Mouse (Mus musculus) kidney, embryonic 15.5 days (tissue): ENCODE data around the gene Dap. TPM values are rescaled to one million over a fixed set of nuclear protein-coding genes. Genes with fewer than 3 reads are reported as not detected.
A peak's percentile ranks its signal among the peaks of the same experiment; 100 is the strongest.

Experiments
- ATAC-seq: fragments of 200-750 bp; cut with Nextera tagmentation; replicated peaks from 2 replicates; pipeline ENCODE4 v1.8.0; 2017; ENCODE audit warnings: moderate TSS enrichment; ENCODE audit not compliant: low FRiP score
- H3K27ac ChIP-seq: fragments of 300-500 bp; sonication (generic); 2 replicates; pipeline ENCODE4 v1.5.1; 2015; ENCODE audit warnings: mild to moderate bottlenecking, inconsistent platforms
- H3K27me3 ChIP-seq: fragments of 300-500 bp; sonication (generic); 2 replicates; pipeline ENCODE4 v1.6.1; 2015; ENCODE audit warnings: inconsistent platforms
- H3K36me3 ChIP-seq: fragments of 300-500 bp; sonication (generic); 2 replicates; pipeline ENCODE4 v1.6.1; 2015; ENCODE audit warnings: inconsistent platforms
- H3K4me1 ChIP-seq: fragments of 300-500 bp; sonication (generic); 2 replicates; pipeline ENCODE4 v1.6.1; 2015; ENCODE audit warnings: inconsistent platforms
- H3K4me2 ChIP-seq: fragments of 300-500 bp; sonication (generic); 2 replicates; pipeline ENCODE4 v1.6.1; 2015; ENCODE audit warnings: moderate library complexity, mild to moderate bottlenecking, inconsistent platforms
- H3K4me3 ChIP-seq: fragments of 300-500 bp; sonication (generic); replicated peaks from 2 replicates; pipeline ENCODE4 v1.5.1; 2015; ENCODE audit warnings: mild to moderate bottlenecking, inconsistent platforms
- H3K9ac ChIP-seq: fragments of 300-500 bp; sonication (generic); 2 replicates; pipeline ENCODE4 v1.6.1; 2015; ENCODE audit warnings: mild to moderate bottlenecking, inconsistent platforms
- H3K9me3 ChIP-seq: fragments of 300-500 bp; sonication (generic); replicated peaks from 2 replicates; pipeline ENCODE4 v1.6.1; 2016; ENCODE audit warnings: inconsistent platforms
- WGBS: fragments of 180-500 bp; shearing (Covaris S2); methylation state at CpG from one replicate; pipeline ENCODE4 v1.1.7; 2015; ENCODE audit warnings: mixed read lengths; 5-methylcytosine and 5-hydroxymethylcytosine counted together
- polyA plus RNA-seq: library from polyadenylated mRNA; unstranded; fragments of >200 nt; fragmentation: Nextera tagmentation; extraction: Ambion mirVana; gene quantifications from 2 replicates; pipeline ENCODE4 v1.2.1, GENCODE M21; 2015

Gene Dap
- polyA plus RNA-seq, 1 experiment from 2014 or later: 86.3 TPM

- ATAC-seq: no peak
- WGBS: 90% methylated on average over 4 of the region's 4 CpGs
Measured at GRCm38 (mm10) chr15:31269558-31269957, 45.4 kb downstream of the Dap start.

DNA sequence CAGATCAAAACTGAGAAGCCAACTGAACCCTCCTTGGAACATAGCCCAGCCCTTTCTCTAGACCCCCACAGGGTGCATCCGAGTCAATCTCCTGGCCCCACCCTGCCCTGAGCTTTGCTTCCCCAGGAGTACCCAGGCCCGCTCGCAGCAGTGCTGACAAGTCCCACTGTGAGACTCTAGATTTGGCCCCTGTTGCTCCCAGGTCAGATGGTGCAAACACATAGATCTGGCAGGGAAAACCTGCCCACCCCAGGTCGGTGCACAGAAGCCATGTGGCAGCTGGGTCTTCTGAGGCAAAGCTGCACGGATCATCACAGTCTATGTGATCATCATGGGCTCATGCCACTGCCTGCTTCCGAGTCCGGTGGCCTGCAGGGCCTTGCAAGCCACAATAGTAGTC lies 48.6 kb downstream of the Dap start:
- Histone ChIP-seq H3K4me3 (no peak overlapping the region), H3K9me3 (no peaks in the 10 kb centered on the region), H3K4me1 (no peaks in the 10 kb centered on the region), H3K27ac (no peak overlapping the region), H3K36me3 (peaks cover 28% of the 10 kb centered on the region), H3K9ac (no peak overlapping the region), H3K27me3 (no peaks in the 10 kb centered on the region), H3K4me2 (no peak overlapping the region)
- ATAC-seq: no peak
- 91% methylated on average over 7 of the region's 7 CpGs for WGBS

More at GRCm38 (mm10) chr15:31269558-31269957, 45.4 kb downstream of the Dap start:
- H3K27ac ChIP-seq: no peak overlapping the region
- H3K4me3 ChIP-seq: no peak overlapping the region
- H3K4me1 ChIP-seq: 0 out of 2 replicates have a peak, but pooled peaks cover 2% of the 10 kb centered on the region
- H3K4me2 ChIP-seq: no peak overlapping the region
- H3K9me3 ChIP-seq: no peaks in the 10 kb centered on the region
- no peak overlapping the region for H3K9ac ChIP-seq
- peaks cover 23% of the 10 kb centered on the region for H3K36me3 ChIP-seq
- no peaks in the 10 kb centered on the region for H3K27me3 ChIP-seq

DNA sequence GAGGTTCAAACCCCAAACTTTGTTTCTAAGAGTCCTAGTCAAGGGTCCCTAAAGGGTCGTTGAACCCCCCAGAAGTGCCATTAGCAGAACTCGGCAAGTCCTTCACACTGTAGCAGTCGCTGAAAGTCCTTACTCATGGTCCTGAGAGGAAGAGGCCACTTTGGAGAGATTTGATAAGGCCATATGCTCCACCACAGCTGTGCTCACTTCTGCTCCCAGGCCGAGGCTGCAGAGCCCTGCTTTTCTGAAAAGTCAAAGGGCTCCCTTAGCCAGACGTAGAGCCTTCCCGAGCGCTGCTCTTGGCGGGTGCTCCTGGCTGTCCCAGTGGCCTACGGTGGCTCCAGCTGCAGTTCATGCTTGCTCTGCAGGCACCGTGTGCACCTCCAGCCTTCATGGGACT lies 49.4 kb downstream of the Dap start:
- Histone ChIP-seq H3K4me1 (no peaks in the 10 kb centered on the region), H3K27ac (no peak overlapping the region), H3K36me3 (peaks cover 28% of the 10 kb centered on the region), H3K27me3 (no peaks in the 10 kb centered on the region), H3K4me2 (no peak overlapping the region), H3K4me3 (no peak overlapping the region), H3K9me3 (no peaks in the 10 kb centered on the region), H3K9ac (no peak overlapping the region)
- WGBS: 69% methylated on average over 10 of the region's 10 CpGs
- no peak for ATAC-seq

- WGBS: 75% methylated on average over 4 of the region's 4 CpGs
Measured at GRCm38 (mm10) chr15:31278090-31278489, 54.0 kb downstream of the Dap start.

GRCm38 (mm10) chr15:31279120-31279519 lies 55.0 kb downstream of the Dap start:
- Histone ChIP-seq H3K4me2 (no peak overlapping the region), H3K27me3 (no peaks in the 10 kb centered on the region), H3K9me3 (no peaks in the 10 kb centered on the region), H3K4me3 (no peak overlapping the region), H3K9ac (no peak overlapping the region), H3K4me1 (peaks cover 17% of the 10 kb centered on the region), H3K27ac (0 out of 2 replicates have a peak overlapping the region, but pooled peaks have one; percentile 25), H3K36me3 (peaks cover 9% of the 10 kb centered on the region)
- 45% methylated on average over 2 of the region's 2 CpGs for WGBS
- no peak; the same call in 1 of the 2 replicates for ATAC-seq

More at GRCm38 (mm10) chr15:31278090-31278489, 54.0 kb downstream of the Dap start:
- Histone ChIP-seq H3K27me3 (no peaks in the 10 kb centered on the region), H3K4me2 (no peak overlapping the region), H3K4me3 (no peak overlapping the region), H3K9ac (no peak overlapping the region), H3K27ac (no peak overlapping the region), H3K9me3 (no peaks in the 10 kb centered on the region), H3K4me1 (peaks cover 17% of the 10 kb centered on the region), H3K36me3 (peaks cover 19% of the 10 kb centered on the region)
- ATAC-seq: no peak

- no peaks in the 10 kb centered on the region for H3K9me3 ChIP-seq
- H3K27ac ChIP-seq: 0 out of 2 replicates have a peak overlapping the region, but pooled peaks have one; percentile 25
- 32% methylated on average over 6 of the region's 6 CpGs for WGBS
- peaks cover 4% of the 10 kb centered on the region for H3K36me3 ChIP-seq
- H3K27me3 ChIP-seq: no peaks in the 10 kb centered on the region
- H3K4me3 ChIP-seq: no peak overlapping the region
- no peak overlapping the region for H3K4me2 ChIP-seq
- peak; percentile 41; the same call in 1 of the 2 replicates for ATAC-seq
- H3K4me1 ChIP-seq: peaks cover 17% of the 10 kb centered on the region
- no peak overlapping the region for H3K9ac ChIP-seq
Measured at GRCm38 (mm10) chr15:31279577-31280004, 55.5 kb downstream of the Dap start.

GRCm38 (mm10) chr15:31280059-31280458 lies 55.9 kb downstream of the Dap start:
- H3K4me1 ChIP-seq: peaks cover 17% of the 10 kb centered on the region
- WGBS: 86% methylated on average over 5 of the region's 5 CpGs
- H3K9ac ChIP-seq: no peak overlapping the region
- H3K27me3 ChIP-seq: no peaks in the 10 kb centered on the region
- no peak for ATAC-seq
- H3K4me3 ChIP-seq: no peak overlapping the region
- no peaks in the 10 kb centered on the region for H3K36me3 ChIP-seq
- no peak overlapping the region for H3K27ac ChIP-seq
- H3K4me2 ChIP-seq: no peak overlapping the region
- no peaks in the 10 kb centered on the region for H3K9me3 ChIP-seq

DNA sequence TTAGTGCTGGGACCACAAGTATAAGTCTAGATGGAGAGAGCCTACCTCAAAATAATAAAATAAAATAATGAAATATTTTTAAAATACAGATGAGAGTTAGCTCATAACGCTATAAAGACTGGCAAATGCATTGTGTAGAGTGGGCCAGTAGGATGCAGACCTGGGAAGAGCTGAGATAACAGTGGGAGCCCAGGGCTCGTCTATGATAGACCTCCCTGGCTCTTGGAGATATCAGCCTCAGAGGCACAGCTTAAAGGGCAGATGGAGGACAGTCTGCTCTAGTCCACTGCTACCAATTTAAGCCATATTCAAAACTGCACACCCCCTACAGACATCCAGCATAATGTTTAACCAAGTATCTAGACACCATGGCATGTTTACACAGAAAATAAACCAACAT lies 56.6 kb downstream of the Dap start:
- ATAC-seq: no peak
- Histone ChIP-seq H3K4me1 (peaks cover 17% of the 10 kb centered on the region), H3K4me3 (no peak overlapping the region), H3K36me3 (no peaks in the 10 kb centered on the region), H3K9ac (no peak overlapping the region), H3K4me2 (no peak overlapping the region), H3K27me3 (no peaks in the 10 kb centered on the region), H3K27ac (no peak overlapping the region), H3K9me3 (no peaks in the 10 kb centered on the region)
- 77% methylated on average over 2 of the region's 2 CpGs for WGBS

DNA sequence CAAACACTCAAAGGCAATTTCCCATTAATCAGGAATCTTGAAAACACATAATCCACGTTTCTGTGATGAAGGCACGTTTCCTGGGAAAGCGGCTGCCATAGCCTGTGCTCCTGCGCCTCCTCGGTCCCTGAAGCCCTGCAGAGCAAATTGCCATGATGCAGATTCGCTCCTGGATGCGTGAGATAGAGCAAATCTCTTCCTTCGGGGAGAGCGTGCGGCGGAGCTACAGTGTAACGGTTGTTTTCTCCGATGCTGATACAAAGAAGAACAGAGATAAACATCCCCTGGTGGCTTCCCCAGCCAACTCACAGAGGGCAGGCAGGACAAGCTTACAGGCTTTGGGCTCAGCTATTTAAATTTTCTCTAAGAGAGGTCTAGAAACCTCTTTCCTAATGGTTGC lies 57.7 kb downstream of the Dap start:
- no peak for ATAC-seq
- Histone ChIP-seq H3K9me3 (no peaks in the 10 kb centered on the region), H3K36me3 (no peaks in the 10 kb centered on the region), H3K27ac (no peak overlapping the region), H3K27me3 (no peaks in the 10 kb centered on the region), H3K4me2 (no peak overlapping the region), H3K9ac (no peak overlapping the region), H3K4me1 (peaks cover 17% of the 10 kb centered on the region), H3K4me3 (no peak overlapping the region)
- 77% methylated on average over 13 of the region's 13 CpGs for WGBS

- Histone ChIP-seq H3K27me3 (no peaks in the 10 kb centered on the region), H3K9me3 (no peaks in the 10 kb centered on the region), H3K4me1 (peaks cover 17% of the 10 kb centered on the region), H3K27ac (no peak overlapping the region), H3K36me3 (no peaks in the 10 kb centered on the region), H3K4me3 (no peak overlapping the region), H3K4me2 (no peak overlapping the region), H3K9ac (no peak overlapping the region)
- ATAC-seq: no peak
- WGBS: 70% methylated on average over 3 of the region's 3 CpGs
Measured at GRCm38 (mm10) chr15:31282353-31282752, 58.2 kb downstream of the Dap start.

- Histone ChIP-seq H3K9me3 (no peaks in the 10 kb centered on the region; the same call in 1 of the 2 replicates), H3K4me1 (peaks cover 13% of the 10 kb centered on the region), H3K4me2 (no peak overlapping the region), H3K4me3 (no peak overlapping the region), H3K27ac (no peak overlapping the region), H3K27me3 (no peaks in the 10 kb centered on the region), H3K36me3 (no peaks in the 10 kb centered on the region), H3K9ac (no peak overlapping the region)
- WGBS: 72% methylated on average over 5 of the region's 5 CpGs
- ATAC-seq: no peak
Measured at GRCm38 (mm10) chr15:31284142-31284541, 60.0 kb downstream of the Dap start.

GRCm38 (mm10) chr15:31284922-31285631 lies 61.0 kb downstream of the Dap start:
- Histone ChIP-seq H3K36me3 (no peaks in the 10 kb centered on the region), H3K27me3 (no peaks in the 10 kb centered on the region), H3K4me3 (no peak overlapping the region), H3K4me2 (no peak overlapping the region), H3K27ac (no peak overlapping the region), H3K4me1 (peaks cover 4% of the 10 kb centered on the region), H3K9ac (no peak overlapping the region), H3K9me3 (no peaks in the 10 kb centered on the region; the same call in 1 of the 2 replicates)
- no peak for ATAC-seq
- WGBS: 62% methylated on average over 17 of the region's 17 CpGs
